Mouse (Mus musculus) erythroblast, embryonic 14.5 days (primary cell): ENCODE data around the gene Inhbb.

Experiments
- GATA1 ChIP-seq: IDR thresholded peaks from 2 replicates; pipeline ENCODE4 v1.6.1; 2012; ENCODE audit warnings: low read length, inconsistent platforms, mixed read lengths
- TAL1 ChIP-seq: IDR thresholded peaks from 3 replicates; pipeline ENCODE4 v1.6.1; 2012; ENCODE audit warnings: low read length, inconsistent platforms, mixed read lengths

- TF ChIP-seq TAL1 (no peak), GATA1 (no peak)
These were observed 20.8 kb downstream of the Inhbb start for GRCm38 (mm10) chr1:119401249-119401648.
